Mouse (Mus musculus): ENCODE results near the gene Kcnk13. TPM values are rescaled to one million over a fixed set of nuclear protein-coding genes. Genes with fewer than 3 reads are reported as not detected.

Kcnk13 gene
- total RNA-seq (2021), result under 1 TPM; 0.10 to 0.38 TPM
- long read RNA-seq, experiment 1, partial matches to known transcripts, result 0 of 1 reads
- long read RNA-seq, experiment 1, other reads (novel, unspliced or antisense), result 1 of 1 reads
- long read RNA-seq, experiment 2, result 0 reads

GRCm38 (mm10) chr12:99964301-99965202 is at the start of gene Kcnk13:
TSS of gene Kcnk13 (plus strand) at chr12:99964499.
- peak; percentile 39 for DNase-seq

- DNase-seq, result no peak
Observed at GRCm38 (mm10) chr12:99917800-99918427, 46.4 kb upstream of the Kcnk13 start.

- no peak for DNase-seq
Observed at GRCm38 (mm10) chr12:99919636-99920035, 44.7 kb upstream of the Kcnk13 start.

- DNase-seq, result no peak
Observed at GRCm38 (mm10) chr12:99921045-99921444, 43.3 kb upstream of the Kcnk13 start.

GRCm38 (mm10) chr12:99923131-99923606 is 41.1 kb upstream of the Kcnk13 start:
- DNase-seq, result no peak

GRCm38 (mm10) chr12:99923703-99924102 is 40.6 kb upstream of the Kcnk13 start:
- no peak for DNase-seq

GRCm38 (mm10) chr12:99928311-99928710 is 36.0 kb upstream of the Kcnk13 start:
- DNase-seq, result no peak

GRCm38 (mm10) chr12:99929160-99929559 is 35.1 kb upstream of the Kcnk13 start:
- no peak for DNase-seq

GRCm38 (mm10) chr12:99932245-99932644 is 32.1 kb upstream of the Kcnk13 start:
- DNase-seq, result no peak

- no peak for DNase-seq
Observed at GRCm38 (mm10) chr12:99933630-99934029, 30.7 kb upstream of the Kcnk13 start.

GRCm38 (mm10) chr12:99935403-99935802 is 28.9 kb upstream of the Kcnk13 start:
- no peak for DNase-seq

- no peak for DNase-seq
Observed at GRCm38 (mm10) chr12:99938476-99938875, 25.8 kb upstream of the Kcnk13 start.

GRCm38 (mm10) chr12:99939179-99939578 is 25.1 kb upstream of the Kcnk13 start:
- no peak for DNase-seq

- no peak for DNase-seq
Observed at GRCm38 (mm10) chr12:99940704-99941103, 23.6 kb upstream of the Kcnk13 start.

- DNase-seq, result no peak
Observed at GRCm38 (mm10) chr12:99942441-99942840, 21.9 kb upstream of the Kcnk13 start.

- DNase-seq, result peak; percentile 58
Observed at GRCm38 (mm10) chr12:99952928-99953327, 11.4 kb upstream of the Kcnk13 start.

- DNase-seq, result no peak
Observed at GRCm38 (mm10) chr12:99956411-99956810, 7.9 kb upstream of the Kcnk13 start.

- no peak for DNase-seq
Observed at GRCm38 (mm10) chr12:99958068-99959060, 5.9 kb upstream of the Kcnk13 start.

GRCm38 (mm10) chr12:99959291-99959690 is 5.0 kb upstream of the Kcnk13 start:
- no peak for DNase-seq

GRCm38 (mm10) chr12:99959930-99960329 is 4.4 kb upstream of the Kcnk13 start:
- DNase-seq, result no peak

- DNase-seq, result no peak
Observed at GRCm38 (mm10) chr12:99960675-99961074, 3.6 kb upstream of the Kcnk13 start.

All from gastrocnemius, postnatal 25 days (tissue).